Mouse (Mus musculus) cortical plate, adult 2 months (tissue): Measurements from ENCODE around the gene Poln.

Experiments used
- CTCF ChIP-seq: fragments of 200-500 bp; IDR thresholded peaks from 2 replicates; pipeline ENCODE4 v1.5.1; 2011; ENCODE audit warnings: mild to moderate bottlenecking, control low read depth, low read length; ENCODE audit not compliant: insufficient read depth; ENCODE audit errors: extremely low read depth
- POLR2A ChIP-seq: fragments of 200-500 bp; IDR thresholded peaks from 2 replicates; pipeline ENCODE4 v1.6.1; 2011; ENCODE audit warnings: mild to moderate bottlenecking, low read length, control low read depth; ENCODE audit not compliant: insufficient read depth; ENCODE audit errors: extremely low read depth

GRCm38 (mm10) chr5:33995843-33996693, 173.2 kb downstream of the Poln start, which contains the start of gene Nat8l:
- no peak for TF ChIP-seq CTCF
- peak; percentile 82; the same call in 1 of the 2 replicates for TF ChIP-seq POLR2A
